Mouse (Mus musculus): ENCODE measurements around the gene Gm20388. TPM values are rescaled to one million over a fixed set of nuclear protein-coding genes. Genes with fewer than 3 reads are reported as not detected.

Gm20388 gene
- polyA plus RNA-seq, 1 experiment: 18.7 TPM

DNA sequence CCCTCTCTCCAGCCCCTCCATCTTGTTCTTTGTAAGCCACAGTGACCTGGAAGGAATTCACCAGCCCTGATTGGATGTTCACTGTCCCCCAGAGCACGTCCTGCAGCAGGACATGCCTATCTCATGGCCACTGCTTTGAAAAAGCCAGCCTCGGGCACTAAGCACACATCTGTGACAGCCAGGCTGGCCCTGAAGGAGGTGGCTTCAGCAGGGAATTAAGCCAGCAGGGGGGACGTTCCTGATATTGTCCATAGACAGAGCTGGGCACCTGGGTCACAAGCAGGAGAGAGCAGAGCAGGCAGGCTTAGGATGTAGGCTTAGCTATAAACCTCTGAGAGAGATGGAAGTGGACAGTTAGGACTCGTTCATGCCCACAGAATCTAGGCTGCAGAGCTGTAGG is 471.2 kb downstream of the Gm20388 start:
- Histone ChIP-seq H3K27ac (ENCODE audit: insufficient read depth, low read length) (peak overlapping the region; percentile 66), H3K4me3 (replicated peaks; ENCODE audit: insufficient read depth, low read depth, low read length) (no peak overlapping the region), H3K4me1 (ENCODE audit: control insufficient read depth, insufficient read depth, low read length) (peaks cover 32% of the 10 kb centered on the region), H3K27me3 (ENCODE audit: control insufficient read depth, insufficient read depth, low read length) (no peaks in the 10 kb centered on the region)
- 33% methylated on average over 4 of the region's 4 CpGs for WGBS
- no peak for TF ChIP-seq CTCF (IDR thresholded peaks at IDR 0.05; ENCODE audit: borderline replicate concordance, insufficient read depth, low read depth, low read length)
- no peak for TF ChIP-seq POLR2A (IDR thresholded peaks at IDR 0.05; ENCODE audit: borderline replicate concordance, insufficient read depth, low read length)
- no peak for DNase-seq

DNA sequence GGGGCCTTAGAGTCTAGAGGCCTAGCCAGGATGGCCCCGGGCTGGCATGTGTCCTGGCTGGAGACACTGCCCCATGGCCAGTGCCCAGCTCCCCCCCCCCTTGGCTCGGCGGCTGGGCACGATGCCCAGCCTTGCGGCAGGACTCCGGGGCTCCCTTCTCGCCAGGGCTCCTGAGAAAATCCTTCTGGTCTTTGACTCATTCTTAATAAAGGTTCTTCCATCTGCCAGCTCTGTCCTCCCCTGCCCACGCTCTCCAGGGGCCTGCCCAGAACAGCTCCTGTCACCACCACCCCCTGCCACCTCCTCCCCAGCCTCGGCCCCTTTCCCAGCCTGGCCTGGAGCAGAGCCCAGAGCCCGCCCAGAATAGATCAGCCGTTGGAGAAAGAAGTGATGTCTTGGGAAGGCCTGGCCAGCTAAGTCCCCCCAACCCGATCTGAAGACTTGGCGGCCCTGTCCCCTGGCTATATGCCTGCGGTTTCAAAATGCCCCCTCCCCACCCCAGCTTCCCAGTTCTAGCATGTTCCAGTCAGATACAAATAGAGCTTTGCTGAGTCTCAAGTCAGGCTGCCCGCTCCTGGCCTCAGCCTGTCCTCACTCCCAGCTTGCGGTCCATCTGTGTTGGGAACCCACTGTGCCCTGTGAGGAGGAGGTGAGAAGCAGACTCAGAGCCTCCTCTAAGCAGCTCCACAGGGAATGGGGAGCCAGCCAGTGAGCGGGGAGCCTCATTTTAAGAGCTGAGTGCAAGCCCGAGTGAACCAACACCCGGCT is 472.0 kb downstream of the Gm20388 start:
- 3% methylated on average over 19 of the region's 19 CpGs for WGBS
- Histone ChIP-seq H3K4me1 (ENCODE audit: control insufficient read depth, insufficient read depth, low read length) (peaks cover 32% of the 10 kb centered on the region), H3K4me3 (replicated peaks; ENCODE audit: insufficient read depth, low read depth, low read length) (peak overlapping the region; percentile 2), H3K27ac (ENCODE audit: insufficient read depth, low read length) (peak overlapping the region; percentile 66), H3K27me3 (ENCODE audit: control insufficient read depth, insufficient read depth, low read length) (no peaks in the 10 kb centered on the region)
- no peak for TF ChIP-seq CTCF (IDR thresholded peaks at IDR 0.05; ENCODE audit: borderline replicate concordance, insufficient read depth, low read depth, low read length)
- no peak for TF ChIP-seq POLR2A (IDR thresholded peaks at IDR 0.05; ENCODE audit: borderline replicate concordance, insufficient read depth, low read length)
- DNase-seq: peak; percentile 98 to 99

DNA sequence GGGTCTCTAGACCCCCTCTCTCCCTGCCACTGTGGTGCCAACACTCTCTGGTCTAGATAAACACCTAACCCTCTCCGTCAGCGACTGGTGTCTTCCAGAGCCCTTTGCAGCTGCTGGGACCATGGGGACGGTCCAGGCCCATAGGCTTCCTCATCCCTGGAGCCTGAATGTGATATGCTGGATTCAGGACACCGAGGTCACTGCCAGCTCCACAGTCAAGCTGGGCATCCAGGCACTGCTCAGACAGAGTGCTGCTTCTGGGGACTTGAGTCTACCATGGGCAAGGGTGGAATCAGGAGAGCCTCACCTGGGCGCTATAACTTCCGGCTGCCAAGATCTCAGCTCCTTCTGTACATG is 472.5 kb downstream of the Gm20388 start:
- H3K4me1 ChIP-seq (ENCODE audit: control insufficient read depth, insufficient read depth, low read length): peaks cover 31% of the 10 kb centered on the region
- WGBS: 15% methylated on average over 6 of the region's 6 CpGs
- H3K4me3 ChIP-seq (replicated peaks; ENCODE audit: insufficient read depth, low read depth, low read length): peak overlapping the region; percentile 2
- no peaks in the 10 kb centered on the region for H3K27me3 ChIP-seq (ENCODE audit: control insufficient read depth, insufficient read depth, low read length)
- peak overlapping the region; percentile 25 for H3K27ac ChIP-seq (ENCODE audit: insufficient read depth, low read length)
- TF ChIP-seq CTCF (IDR thresholded peaks at IDR 0.05; ENCODE audit: borderline replicate concordance, insufficient read depth, low read depth, low read length) (no peak), POLR2A (IDR thresholded peaks at IDR 0.05; ENCODE audit: borderline replicate concordance, insufficient read depth, low read length) (no peak)
- DNase-seq: no peak

DNA sequence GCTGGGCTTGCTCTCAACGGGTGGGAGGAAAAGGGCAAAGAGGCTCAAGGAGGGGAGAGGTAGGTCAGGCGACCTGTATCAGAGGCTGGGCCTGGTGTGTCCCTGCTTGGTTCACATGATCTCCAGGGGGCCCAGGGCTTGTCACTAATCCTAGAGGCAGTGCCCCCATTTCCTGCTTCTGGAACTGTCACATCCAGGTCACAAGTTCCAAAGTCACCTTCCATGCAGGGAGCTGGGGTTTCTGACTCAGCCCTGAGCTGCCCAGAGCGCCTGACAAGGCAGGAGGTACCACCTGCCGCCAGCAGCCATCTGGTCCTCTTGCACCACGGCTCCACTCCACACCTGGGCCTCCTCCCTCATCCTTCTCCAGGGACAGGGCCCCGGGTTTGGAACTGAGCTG is 473.1 kb downstream of the Gm20388 start:
- H3K27me3 ChIP-seq (ENCODE audit: control insufficient read depth, insufficient read depth, low read length): no peaks in the 10 kb centered on the region
- H3K27ac ChIP-seq (ENCODE audit: insufficient read depth, low read length): peak overlapping the region; percentile 25; the same call in 1 of the 2 replicates
- peak; percentile 71 to 73 for DNase-seq
- H3K4me3 ChIP-seq (replicated peaks; ENCODE audit: insufficient read depth, low read depth, low read length): no peak overlapping the region
- WGBS: 27% methylated on average over 6 of the region's 6 CpGs
- TF ChIP-seq CTCF (IDR thresholded peaks at IDR 0.05; ENCODE audit: borderline replicate concordance, insufficient read depth, low read depth, low read length): no peak
- TF ChIP-seq POLR2A (IDR thresholded peaks at IDR 0.05; ENCODE audit: borderline replicate concordance, insufficient read depth, low read length): no peak
- H3K4me1 ChIP-seq (ENCODE audit: control insufficient read depth, insufficient read depth, low read length): peaks cover 30% of the 10 kb centered on the region

DNA sequence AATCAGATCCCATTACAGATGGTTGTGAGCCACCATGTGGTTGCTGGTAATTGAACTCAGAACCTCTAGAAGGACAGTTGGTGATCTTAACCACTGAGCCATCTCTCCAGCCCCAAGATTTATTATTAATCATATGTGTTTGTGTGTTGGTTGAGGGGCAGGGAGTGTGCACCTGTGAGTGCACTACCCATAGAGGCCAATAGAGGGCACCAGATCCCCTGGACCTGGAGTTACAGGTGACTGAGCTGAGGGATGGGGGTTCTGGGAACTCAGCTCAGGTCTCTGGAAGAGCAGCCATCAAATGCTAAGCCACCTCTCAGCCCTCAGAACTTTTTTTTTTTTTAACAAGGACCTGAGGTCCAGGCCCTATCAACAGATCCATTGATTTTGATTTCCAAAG is 474.1 kb downstream of the Gm20388 start:
- H3K27ac ChIP-seq (ENCODE audit: insufficient read depth, low read length): no peak overlapping the region
- peaks cover 26% of the 10 kb centered on the region for H3K4me1 ChIP-seq (ENCODE audit: control insufficient read depth, insufficient read depth, low read length)
- TF ChIP-seq POLR2A (IDR thresholded peaks at IDR 0.05; ENCODE audit: borderline replicate concordance, insufficient read depth, low read length): no peak
- TF ChIP-seq CTCF (IDR thresholded peaks at IDR 0.05; ENCODE audit: borderline replicate concordance, insufficient read depth, low read depth, low read length): 0 out of 2 replicates have a peak, but pooled peaks have one; percentile 30
- no peak for DNase-seq
- H3K27me3 ChIP-seq (ENCODE audit: control insufficient read depth, insufficient read depth, low read length): no peaks in the 10 kb centered on the region
- no peak overlapping the region for H3K4me3 ChIP-seq (replicated peaks; ENCODE audit: insufficient read depth, low read depth, low read length)

DNA sequence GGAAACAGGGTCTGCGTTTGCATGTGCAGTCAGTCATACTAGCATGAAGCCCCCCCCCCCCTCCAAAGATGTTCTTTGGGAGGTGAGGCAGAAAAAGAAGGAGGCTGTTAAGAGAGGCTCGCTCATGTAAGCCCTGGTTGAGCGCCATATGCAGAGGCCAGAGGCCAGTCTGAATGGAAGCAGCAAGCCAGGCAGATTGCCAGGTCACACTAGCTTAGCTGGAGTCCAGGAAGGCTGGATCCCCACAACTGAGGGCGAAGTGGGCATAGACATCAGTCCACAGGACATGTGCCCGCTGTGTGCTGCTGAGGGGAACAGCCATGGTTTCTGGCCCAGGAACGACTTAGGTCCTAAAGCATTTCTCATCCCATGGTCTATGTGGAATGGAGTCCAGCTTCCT is 477.6 kb downstream of the Gm20388 start:
- Histone ChIP-seq H3K4me1 (ENCODE audit: control insufficient read depth, insufficient read depth, low read length) (peaks cover 30% of the 10 kb centered on the region), H3K27ac (ENCODE audit: insufficient read depth, low read length) (no peak overlapping the region), H3K4me3 (replicated peaks; ENCODE audit: insufficient read depth, low read depth, low read length) (no peak overlapping the region), H3K27me3 (ENCODE audit: control insufficient read depth, insufficient read depth, low read length) (no peaks in the 10 kb centered on the region)
- WGBS: 78% methylated on average over 6 of the region's 6 CpGs
- TF ChIP-seq CTCF (IDR thresholded peaks at IDR 0.05; ENCODE audit: borderline replicate concordance, insufficient read depth, low read depth, low read length) (no peak), POLR2A (IDR thresholded peaks at IDR 0.05; ENCODE audit: borderline replicate concordance, insufficient read depth, low read length) (no peak)
- no peak for DNase-seq

DNA sequence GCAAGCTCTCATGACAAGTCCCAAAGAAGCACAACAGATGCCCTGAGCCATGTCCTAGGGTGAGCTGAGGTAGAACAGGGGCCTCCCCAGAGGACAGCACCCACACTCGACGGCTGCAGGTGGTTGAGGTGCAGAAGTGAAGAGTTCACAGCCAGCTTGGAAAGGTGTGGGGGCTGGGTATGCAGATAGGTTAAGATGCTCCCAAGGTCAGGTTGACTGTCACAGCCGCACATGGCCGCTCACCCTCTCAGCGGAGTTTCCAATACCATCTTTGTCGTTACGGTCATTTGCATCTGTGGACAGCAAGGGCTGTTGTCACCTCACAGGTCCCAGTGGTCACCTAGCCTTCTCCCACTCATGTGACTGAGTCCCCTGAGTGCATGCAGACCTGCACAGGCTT is 480.0 kb downstream of the Gm20388 start:
- DNase-seq: no peak
- Histone ChIP-seq H3K27ac (ENCODE audit: insufficient read depth, low read length) (no peak overlapping the region), H3K4me1 (ENCODE audit: control insufficient read depth, insufficient read depth, low read length) (peaks cover 30% of the 10 kb centered on the region), H3K27me3 (ENCODE audit: control insufficient read depth, insufficient read depth, low read length) (no peaks in the 10 kb centered on the region), H3K4me3 (replicated peaks; ENCODE audit: insufficient read depth, low read depth, low read length) (no peak overlapping the region)
- 98% methylated on average over 7 of the region's 7 CpGs for WGBS
- no peak for TF ChIP-seq POLR2A (IDR thresholded peaks at IDR 0.05; ENCODE audit: borderline replicate concordance, insufficient read depth, low read length)
- TF ChIP-seq CTCF (IDR thresholded peaks at IDR 0.05; ENCODE audit: borderline replicate concordance, insufficient read depth, low read depth, low read length): no peak

DNA sequence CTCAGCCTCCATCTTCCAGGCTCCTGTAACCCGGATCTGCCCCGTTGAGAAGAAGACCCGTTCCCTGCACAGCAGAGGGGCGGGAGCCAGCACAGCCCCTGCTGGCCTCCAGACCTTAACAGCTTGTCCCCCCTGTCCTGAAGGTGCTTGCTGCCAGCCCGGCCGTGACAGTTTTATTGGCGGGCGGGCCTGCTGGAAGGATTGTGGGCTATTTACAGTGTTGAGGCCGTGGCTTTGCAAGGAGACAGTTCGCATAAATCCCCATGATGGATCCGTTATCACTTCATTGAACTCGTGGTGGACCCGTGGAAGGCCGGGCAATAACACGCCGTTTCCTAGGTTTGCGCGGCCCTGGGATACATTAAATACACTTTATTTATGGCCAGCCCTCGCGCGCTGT is 481.2 kb downstream of the Gm20388 start:
- DNase-seq: peak in 1 of 2 experiments; percentile 45
- Histone ChIP-seq H3K27me3 (ENCODE audit: control insufficient read depth, insufficient read depth, low read length) (no peaks in the 10 kb centered on the region), H3K4me1 (ENCODE audit: control insufficient read depth, insufficient read depth, low read length) (peaks cover 30% of the 10 kb centered on the region), H3K4me3 (replicated peaks; ENCODE audit: insufficient read depth, low read depth, low read length) (no peak overlapping the region), H3K27ac (ENCODE audit: insufficient read depth, low read length) (no peak overlapping the region)
- WGBS: 65% methylated on average over 21 of the region's 21 CpGs
- TF ChIP-seq CTCF (IDR thresholded peaks at IDR 0.05; ENCODE audit: borderline replicate concordance, insufficient read depth, low read depth, low read length) (no peak), POLR2A (IDR thresholded peaks at IDR 0.05; ENCODE audit: borderline replicate concordance, insufficient read depth, low read length) (no peak)
